Mouse (Mus musculus): ENCODE results near the gene Zfp820.
"Not testable (repeated sequence)": the region's sequence is repeated elsewhere in the genome, so short reads cannot be mapped to it uniquely, and the experiment has no call there.

DNA sequence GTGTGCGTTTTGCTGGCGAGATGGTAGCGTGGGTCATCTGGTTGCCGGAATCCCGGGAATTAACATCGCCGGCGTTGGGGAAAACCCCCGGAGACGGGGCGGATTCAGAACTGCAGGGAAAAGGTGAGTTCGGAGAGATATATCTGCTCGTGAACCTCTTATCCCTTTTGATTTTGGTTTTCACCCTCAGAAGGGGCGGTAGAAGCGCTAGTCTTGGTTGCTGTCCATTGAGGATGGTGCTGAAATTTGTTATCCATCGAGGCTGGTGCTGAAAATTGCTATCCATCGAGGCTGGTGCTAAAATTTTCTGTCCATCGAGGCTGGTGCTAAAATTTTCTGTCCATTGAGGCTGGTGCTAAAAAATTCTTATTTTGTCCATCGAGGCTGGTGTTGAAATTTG is 44.2 kb downstream of the Zfp820 start:
- not testable (repeated sequence) for TF ChIP-seq CTCF, POLR2A (IDR thresholded peaks at IDR 0.05; ENCODE audit: insufficient read depth, low read depth, low read length)
